Mouse (Mus musculus) MEL (cell line): ENCODE measurements at regions not wholly inside any gene's neighbourhood (a gene's known extent, or its start where the extent isn't known, plus 50 kb on each side); places are given as distances from the start of the nearest gene placed in this dataset.

Source experiments
- DNase-seq: peaks from one replicate; pipeline ENCODE4 v3.0.0; 2011; ENCODE audit warnings: low read depth, low spot score
- H3K27ac ChIP-seq: 2 replicates; pipeline ENCODE4 v1.5.1; 2012; ENCODE audit warnings: low read depth, mild to moderate bottlenecking, control low read depth, low read length, moderate library complexity; ENCODE audit not compliant: control insufficient read depth
- H3K27me3 ChIP-seq, 2 experiments: fragments of 150-350 bp in 1 of 2; sonication (generic) in 1 of 2; 2 replicates each; pipeline ENCODE4 v1.6.1; 2012; ENCODE audit warnings: low read length in 2 of 2, mild to moderate bottlenecking in 2 of 2, improper control_type of control experiment in 1 of 2, moderate library complexity in 1 of 2; ENCODE audit not compliant: insufficient read depth in 2 of 2, control insufficient read depth in 1 of 2
- H3K36me3 ChIP-seq, 2 experiments: 2 replicates each; pipeline ENCODE4 v1.6.1; 2012 to 2014; ENCODE audit warnings: low read length in 2 of 2, improper control_type of control experiment in 1 of 2, inconsistent platforms in 1 of 2, mild to moderate bottlenecking in 1 of 2; ENCODE audit not compliant: insufficient read depth in 2 of 2, control insufficient read depth in 1 of 2
- H3K4me1 ChIP-seq, 2 experiments: fragments of 150-350 bp in 1 of 2; sonication (generic) in 1 of 2; 2 replicates each; pipeline ENCODE4 v1.6.1; 2012; ENCODE audit warnings: low read length in 2 of 2, improper control_type of control experiment in 1 of 2, mild to moderate bottlenecking in 1 of 2; ENCODE audit not compliant: insufficient read depth in 2 of 2, control insufficient read depth in 1 of 2
- H3K4me3 ChIP-seq, 2 experiments: fragments of 150-350 bp in 1 of 2; sonication (generic) in 1 of 2; 2 replicates each; pipeline ENCODE4 v1.5.1; 2012; ENCODE audit warnings: low read depth in 2 of 2, low read length in 2 of 2, mild to moderate bottlenecking in 2 of 2, moderate library complexity in 2 of 2, control low read depth in 1 of 2, improper control_type of control experiment in 1 of 2; ENCODE audit not compliant: control insufficient read depth in 1 of 2, insufficient read depth in 1 of 2
- H3K79me2 ChIP-seq: 2 replicates; pipeline ENCODE4 v1.6.1; 2012; ENCODE audit warnings: mild to moderate bottlenecking, low read length, moderate library complexity; ENCODE audit not compliant: control insufficient read depth, poor library complexity, insufficient read depth
- H3K9ac ChIP-seq: 2 replicates; pipeline ENCODE4 v1.6.1; 2012; ENCODE audit warnings: low read depth, mild to moderate bottlenecking, control low read depth, low read length, moderate library complexity; ENCODE audit not compliant: control insufficient read depth, poor library complexity, severe bottlenecking
- H3K9me3 ChIP-seq: fragments of 150-350 bp; sonication (generic); replicated peaks from 2 replicates; pipeline ENCODE4 v1.6.1; 2012; ENCODE audit warnings: mild to moderate bottlenecking, low read length, improper control_type of control experiment, moderate library complexity; ENCODE audit not compliant: insufficient read depth
- BHLHE40 ChIP-seq: IDR thresholded peaks from 2 replicates; pipeline ENCODE4 v1.6.1; 2012; ENCODE audit warnings: low read depth, mild to moderate bottlenecking, inconsistent platforms, low read length, improper control_type of control experiment, borderline replicate concordance
- CHD1 ChIP-seq: IDR thresholded peaks from 2 replicates; pipeline ENCODE4 v1.6.1; 2012; ENCODE audit warnings: low read depth, mild to moderate bottlenecking, inconsistent platforms, low read length, improper control_type of control experiment
- E2F4 ChIP-seq: IDR thresholded peaks from 2 replicates; pipeline ENCODE4 v1.6.1; 2011; ENCODE audit warnings: low read depth, low read length, improper control_type of control experiment, borderline replicate concordance
- ELF1 ChIP-seq: IDR thresholded peaks from 2 replicates; pipeline ENCODE4 v1.6.1; 2014; ENCODE audit warnings: low read depth, mild to moderate bottlenecking, inconsistent platforms, low read length, improper control_type of control experiment, moderate library complexity
- EP300 ChIP-seq, 2 experiments: IDR thresholded peaks; 2 replicates each; pipeline ENCODE4 v1.6.1; 2011; ENCODE audit warnings: improper control_type of control experiment in 2 of 2, low read length in 2 of 2, low read depth in 1 of 2, mild to moderate bottlenecking in 1 of 2
- ETS1 ChIP-seq: IDR thresholded peaks from 2 replicates; pipeline ENCODE4 v1.6.1; 2012; ENCODE audit warnings: low read depth, mild to moderate bottlenecking, inconsistent platforms, low read length, improper control_type of control experiment, moderate library complexity
- GABPA ChIP-seq: IDR thresholded peaks from 2 replicates; pipeline ENCODE4 v1.6.1; 2012; ENCODE audit warnings: low read depth, mild to moderate bottlenecking, inconsistent platforms, low read length, improper control_type of control experiment, moderate library complexity
- GATA1 ChIP-seq: IDR thresholded peaks from 2 replicates; pipeline ENCODE4 v1.6.1; 2011; ENCODE audit warnings: low read depth, low read length, improper control_type of control experiment
- JUND ChIP-seq: IDR thresholded peaks from 2 replicates; pipeline ENCODE4 v1.6.1; 2011; ENCODE audit warnings: low read depth, mild to moderate bottlenecking, improper control_type of control experiment, low read length
- MAX ChIP-seq: IDR thresholded peaks from 2 replicates; pipeline ENCODE4 v1.6.1; 2011; ENCODE audit warnings: low read length, improper control_type of control experiment
- MAZ ChIP-seq: IDR thresholded peaks from 2 replicates; pipeline ENCODE4 v1.6.1; 2012; ENCODE audit warnings: low read depth, mild to moderate bottlenecking, inconsistent platforms, low read length, improper control_type of control experiment
- MXI1 ChIP-seq: IDR thresholded peaks from 2 replicates; pipeline ENCODE4 v1.6.1; 2011; ENCODE audit warnings: mild to moderate bottlenecking, low read depth, low read length, improper control_type of control experiment
- MYB ChIP-seq: IDR thresholded peaks from 2 replicates; pipeline ENCODE4 v1.6.1; 2011; ENCODE audit warnings: mild to moderate bottlenecking, low read depth, low read length, improper control_type of control experiment
- MYC ChIP-seq: IDR thresholded peaks from 2 replicates; pipeline ENCODE4 v1.6.1; 2011; ENCODE audit warnings: low read depth, mild to moderate bottlenecking, low read length, improper control_type of control experiment, moderate library complexity
- NELFE ChIP-seq: IDR thresholded peaks from 2 replicates; pipeline ENCODE4 v1.6.1; 2011; ENCODE audit warnings: low read depth, low read length, improper control_type of control experiment
- NRF1 ChIP-seq: IDR thresholded peaks from 2 replicates; pipeline ENCODE4 v1.6.1; 2014; ENCODE audit warnings: low read depth, mild to moderate bottlenecking, inconsistent platforms, low read length, improper control_type of control experiment, moderate library complexity; ENCODE audit not compliant: poor library complexity, insufficient read depth, severe bottlenecking
- POLR2AphosphoS2 ChIP-seq: IDR thresholded peaks from 2 replicates; pipeline ENCODE4 v1.6.1; 2011; ENCODE audit warnings: low read length, improper control_type of control experiment
- POLR2AphosphoS5 ChIP-seq: IDR thresholded peaks from 2 replicates; pipeline ENCODE4 v1.6.1; 2012; ENCODE audit warnings: low read depth, borderline replicate concordance, mild to moderate bottlenecking, inconsistent platforms, low read length, moderate library complexity, mixed read lengths
- RCOR1 ChIP-seq: IDR thresholded peaks from 2 replicates; pipeline ENCODE4 v1.6.1; 2012; ENCODE audit warnings: low read depth, mild to moderate bottlenecking, inconsistent platforms, low read length, improper control_type of control experiment
- SIN3A ChIP-seq: IDR thresholded peaks from 2 replicates; pipeline ENCODE4 v1.6.1; 2012; ENCODE audit warnings: low read length, improper control_type of control experiment, inconsistent platforms
- SMC3 ChIP-seq: IDR thresholded peaks from 2 replicates; pipeline ENCODE4 v1.6.1; 2011; ENCODE audit warnings: low read depth, low read length, improper control_type of control experiment
- TAL1 ChIP-seq: IDR thresholded peaks from 2 replicates; pipeline ENCODE4 v1.6.1; 2012; ENCODE audit warnings: mild to moderate bottlenecking, inconsistent platforms, low read length, moderate library complexity, mixed read lengths
- TBP ChIP-seq: IDR thresholded peaks from 2 replicates; pipeline ENCODE4 v1.8.0; 2011; ENCODE audit warnings: low read depth, low read length, improper control_type of control experiment
- TCF12 ChIP-seq: IDR thresholded peaks from 2 replicates; pipeline ENCODE4 v1.6.1; 2014; ENCODE audit warnings: low read depth, mild to moderate bottlenecking, inconsistent platforms, low read length, improper control_type of control experiment, moderate library complexity
- UBTF ChIP-seq: IDR thresholded peaks from 2 replicates; pipeline ENCODE4 v1.6.1; 2012; ENCODE audit warnings: low read depth, mild to moderate bottlenecking, inconsistent platforms, low read length, improper control_type of control experiment, moderate library complexity, borderline replicate concordance; ENCODE audit not compliant: insufficient read depth
- USF2 ChIP-seq, 2 experiments: IDR thresholded peaks; 2 replicates each; pipeline ENCODE4 v1.6.1; 2011 to 2012; ENCODE audit warnings: improper control_type of control experiment in 2 of 2, low read length in 2 of 2, borderline replicate concordance in 1 of 2, inconsistent platforms in 1 of 2, low read depth in 1 of 2, mild to moderate bottlenecking in 1 of 2; ENCODE audit not compliant: insufficient read depth in 1 of 2
- ZMIZ1 ChIP-seq: IDR thresholded peaks from 2 replicates; pipeline ENCODE4 v1.6.1; 2012; ENCODE audit warnings: low read depth, mild to moderate bottlenecking, inconsistent platforms, low read length, improper control_type of control experiment, moderate library complexity

GRCm38 (mm10) chr5:111601711-111602521 is 131.8 kb upstream of the Gm26897 start:
- no peaks in the 10 kb centered on the region for H3K4me1 ChIP-seq
- no peak overlapping the region for H3K27ac ChIP-seq
- TF ChIP-seq EP300 (IDR thresholded peaks at IDR 0.05; ENCODE audit: low read depth in 1 of 2, low read length in 2 of 2) (no peak), ZMIZ1 (no peak), MYB (no peak), TAL1 (no peak), ELF1 (no peak), MXI1 (no peak), BHLHE40 (no peak), SIN3A (no peak), NELFE (no peak), UBTF (no peak), MYC (no peak), TBP (no peak), RCOR1 (no peak), E2F4 (no peak), TCF12 (no peak), ETS1 (no peak), GABPA (no peak)
- no peak overlapping the region for H3K4me3 ChIP-seq
- H3K36me3 ChIP-seq = no peaks in the 10 kb centered on the region
- no peak overlapping the region for H3K9ac ChIP-seq
- no peaks in the 10 kb centered on the region for H3K79me2 ChIP-seq
- DNase-seq = no peak
- no peaks in the 10 kb centered on the region for H3K9me3 ChIP-seq
- H3K27me3 ChIP-seq = no peaks in the 10 kb centered on the region

GRCm38 (mm10) chr5:111613687-111614086 is 120.0 kb upstream of the Gm26897 start:
- Histone ChIP-seq H3K36me3 (no peaks in the 10 kb centered on the region), H3K27ac (no peak overlapping the region), H3K79me2 (no peaks in the 10 kb centered on the region), H3K9ac (no peak overlapping the region), H3K4me3 (no peak overlapping the region), H3K27me3 (no peaks in the 10 kb centered on the region), H3K9me3 (no peaks in the 10 kb centered on the region), H3K4me1 (no peaks in the 10 kb centered on the region)
- DNase-seq = no peak
- no peak for TF ChIP-seq E2F4
- TF ChIP-seq GATA1 = no peak
- no peak for TF ChIP-seq MAX
- TF ChIP-seq SMC3 = no peak
- TF ChIP-seq JUND = no peak
- no peak for TF ChIP-seq ELF1
- no peak for TF ChIP-seq TBP
- TF ChIP-seq POLR2AphosphoS5 = no peak
- TF ChIP-seq NRF1 = no peak
- TF ChIP-seq POLR2AphosphoS2 = no peak
- TF ChIP-seq MAZ = no peak
- TF ChIP-seq CHD1 = no peak
- TF ChIP-seq NELFE = no peak
- no peak for TF ChIP-seq USF2 (IDR thresholded peaks at IDR 0.05; ENCODE audit: borderline replicate concordance in 1 of 2, insufficient read depth in 1 of 2, low read depth in 1 of 2, low read length in 2 of 2)
- TF ChIP-seq RCOR1 = no peak
- no peak for TF ChIP-seq MXI1
- no peak for TF ChIP-seq GABPA
